10 mouse cellular contexts compared by ENCODE assay signal in genomic region chr11:46631635-46632034, GRCm38 (mm10). TPM values are rescaled to one million over a fixed set of nuclear protein-coding genes. Genes with fewer than 3 reads are reported as not detected.
DNase-seq lines count a peak whose midpoint lies in the region; ATAC-seq and TF ChIP-seq lines count a peak whose summit lies in the region.
"Had no signal": no experiment of that assay in that cellular context is flagged by ENCODE, and none has a peak within 500 bp of the region (broad histone marks: within the 10 kb centered on the region; RNA-seq: fewer than 3 reads in every experiment).

No protein-coding gene starts in this region.

- TF ChIP-seq CTCF in ES-Bruce4 (IDR thresholded peaks at IDR 0.05; ENCODE audit: low read depth, low read length), result peak; percentile 41

- H3K4me1 ChIP-seq in ES-Bruce4 (ENCODE audit: control insufficient read depth, insufficient read depth, low read length), result no peaks in the 10 kb centered on the region
- H3K4me1 ChIP-seq in hindbrain, embryonic 12.5 days, result no peaks in the 10 kb centered on the region
- no peaks in the 10 kb centered on the region for H3K4me1 ChIP-seq in midbrain, embryonic 16.5 days (ENCODE audit: control insufficient read depth, insufficient read depth, low read length)

- ATAC-seq in hindbrain, embryonic 12.5 days (ENCODE audit: low FRiP score), result 0 out of 2 replicates have a peak, but pooled peaks have one; percentile 43
- peak; percentile 68 for ATAC-seq in midbrain, embryonic 16.5 days

- intact Hi-C loops in left cerebral cortex, postnatal 25 days (cut with DNase I), result loop anchor here (10.0 kb wide), 2 partner anchors 177 to 357 kb away; partner anchors contain the start of gene Havcr2

- no peak for TF ChIP-seq EP300 in ES-Bruce4 (IDR thresholded peaks at IDR 0.05; ENCODE audit: insufficient read depth, low read depth, low read length)

- 34% methylated on average over 3 of the region's 3 CpGs for WGBS in hindbrain, embryonic 12.5 days
- WGBS in midbrain, embryonic 16.5 days, result 29% methylated on average over 3 of the region's 3 CpGs

- H3K9me3 ChIP-seq in ES-Bruce4 (replicated peaks; ENCODE audit: control insufficient read depth, insufficient read depth, low read length, poor library complexity, severe bottlenecking), result no peaks in the 10 kb centered on the region
- no peaks in the 10 kb centered on the region for H3K9me3 ChIP-seq in hindbrain, embryonic 12.5 days (replicated peaks)
- H3K9me3 ChIP-seq in midbrain, embryonic 16.5 days (replicated peaks; ENCODE audit: control insufficient read depth, low read length, poor library complexity, severe bottlenecking), result no peaks in the 10 kb centered on the region
- H3K9me3 ChIP-seq: G1E had no signal

- peak; percentile 51 for DNase-seq in heart, adult 11 months
- no peak for DNase-seq in heart, adult 8-10 months (ENCODE audit: low spot score)
- DNase-seq in embryo, embryonic 10.5 days (ENCODE audit: low spot score), result peak; percentile 63
- peak; percentile 30 to 59 for DNase-seq in left cerebral cortex, postnatal 25 days (ENCODE audit: low spot score in 2 of 2)
- DNase-seq in thymus, postnatal 36 days, result peak; percentile 16 to 21

- no peaks in the 10 kb centered on the region for H3K27me3 ChIP-seq in ES-Bruce4 (ENCODE audit: control insufficient read depth, insufficient read depth, low read length, poor library complexity, severe bottlenecking)
- H3K27me3 ChIP-seq in hindbrain, embryonic 12.5 days, result no peaks in the 10 kb centered on the region
- no peaks in the 10 kb centered on the region for H3K27me3 ChIP-seq in midbrain, embryonic 16.5 days (ENCODE audit: control insufficient read depth, insufficient read depth, low read depth, low read length)

- H3K36me3 ChIP-seq in ES-Bruce4 (ENCODE audit: control insufficient read depth, insufficient read depth, low read length, poor library complexity, severe bottlenecking), result no peaks in the 10 kb centered on the region
- H3K36me3 ChIP-seq in hindbrain, embryonic 12.5 days, result no peaks in the 10 kb centered on the region
- H3K36me3 ChIP-seq in midbrain, embryonic 16.5 days (ENCODE audit: control insufficient read depth, insufficient read depth, low read length), result no peaks in the 10 kb centered on the region
- H3K36me3 ChIP-seq: G1E had no signal

- no peak overlapping the region for H3K9ac ChIP-seq in ES-Bruce4 (ENCODE audit: low read depth, poor library complexity, severe bottlenecking)
- no peak overlapping the region for H3K9ac ChIP-seq in hindbrain, embryonic 12.5 days
- H3K9ac ChIP-seq in midbrain, embryonic 16.5 days (ENCODE audit: low read depth, low read length), result no peak overlapping the region

- H3K27ac ChIP-seq in ES-Bruce4 (ENCODE audit: insufficient read depth, low read length), result no peak overlapping the region
- H3K27ac ChIP-seq in hindbrain, embryonic 12.5 days, result no peak overlapping the region
- H3K27ac ChIP-seq in midbrain, embryonic 16.5 days (ENCODE audit: low read length), result no peak overlapping the region

- no peak for TF ChIP-seq POLR2A in ES-Bruce4 (IDR thresholded peaks at IDR 0.05; ENCODE audit: insufficient read depth, low read length)

- no peak overlapping the region for H3K4me3 ChIP-seq in ES-Bruce4 (ENCODE audit: low read depth, low read length)
- H3K4me3 ChIP-seq in hindbrain, embryonic 12.5 days, result no peak overlapping the region
- H3K4me3 ChIP-seq in midbrain, embryonic 16.5 days (ENCODE audit: low read depth, low read length), result no peak overlapping the region

- no peak overlapping the region for H3K4me2 ChIP-seq in hindbrain, embryonic 12.5 days (replicated peaks)
- no peak overlapping the region for H3K4me2 ChIP-seq in midbrain, embryonic 16.5 days (ENCODE audit: low read length)

RNA-seq across cellular contexts. Expression of gene Dppa1, which starts 2.6 kb away (rescaled TPM):
- total RNA-seq in heart, adult 8-10 months (2022), result not detected
- polyA plus RNA-seq in ES-Bruce4 (2011; ENCODE audit: insufficient read depth, insufficient read length, low read depth, missing spikeins), result not detected in 2 replicates
- polyA plus RNA-seq in hindbrain, embryonic 12.5 days (2016; fragmentation: Nextera tagmentation; extraction: Ambion mirVana), result not detected in 2 replicates
- total RNA-seq in left cerebral cortex, postnatal 25 days (2021), result not detected
- not detected in 2 replicates for polyA plus RNA-seq in midbrain, embryonic 16.5 days (2015; fragmentation: Nextera tagmentation; extraction: Ambion mirVana)
- total RNA-seq: G1E had no signal
- polyA plus RNA-seq: G1E; heart, embryonic 14.5 days had no signal
